Mouse (Mus musculus) v-Abl transformed pro-B cells (cell line): Measurements from ENCODE around the gene Mpp3.

ENCODE experiments used
- in situ Hi-C, 2 experiments: fragments of 400-800 bp; cut with MboI; formaldehyde crosslinking; loops; one replicate each; pipeline ENCODE4 v1.15.1; 2025; ENCODE audit not compliant: unreplicated experiment in 2 of 2

Gene Mpp3

GRCm38 (mm10) chr11:101963473-101964291, 64.6 kb downstream of the Mpp3 start:
- in situ Hi-C loops = no loop called here

GRCm38 (mm10) chr11:101963043-101963442, 65.2 kb downstream of the Mpp3 start:
- in situ Hi-C loops = no loop called here

- in situ Hi-C loops = no loop called here
Measured at GRCm38 (mm10) chr11:101957476-101957875, 70.8 kb downstream of the Mpp3 start.

- in situ Hi-C loops = no loop called here
Measured at GRCm38 (mm10) chr11:101953441-101953840, 74.8 kb downstream of the Mpp3 start.

- in situ Hi-C loops = no loop called here
Measured at GRCm38 (mm10) chr11:101952541-101953341, 75.5 kb downstream of the Mpp3 start.

GRCm38 (mm10) chr11:101950021-101950420, 78.2 kb downstream of the Mpp3 start:
- in situ Hi-C loops = no loop called here
